Mouse (Mus musculus): Measurements from ENCODE around the gene Asb6.

Asb6 gene

DNA sequence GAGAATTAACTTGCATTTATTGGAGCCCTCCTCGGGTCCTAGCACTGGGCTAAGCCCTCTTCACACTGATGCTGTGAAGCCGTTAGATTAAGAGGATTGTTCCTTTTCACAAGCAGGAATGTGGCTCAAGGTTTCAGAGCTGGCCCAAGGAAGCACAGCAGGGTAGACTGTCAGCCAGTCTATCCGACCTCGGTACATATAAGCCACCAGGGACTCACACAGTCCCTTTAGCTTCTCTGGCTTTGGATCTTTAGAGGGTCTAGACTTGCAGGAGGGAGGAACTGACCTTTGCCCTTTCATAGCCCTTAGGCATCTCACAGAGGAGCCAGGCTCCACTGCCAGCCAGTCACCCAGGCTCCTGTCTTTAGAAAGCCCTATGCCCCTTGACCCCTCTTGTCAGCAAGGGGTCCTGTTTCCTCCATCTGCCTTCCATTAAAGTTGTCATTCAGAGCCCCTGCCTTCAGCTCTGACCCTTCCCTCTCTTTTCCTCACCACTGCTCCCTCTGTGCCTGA, at the start of gene Asb6:
Asb6 (minus strand) TSS at position 51 of the 513 bp plus-strand sequence.
- DNase-seq = no peak

- DNase-seq = no peak
These were observed 49.3 kb upstream of the Asb6 start for GRCm38 (mm10) chr2:30879481-30879880.

- DNase-seq = no peak
These were observed 45.7 kb upstream of the Asb6 start for GRCm38 (mm10) chr2:30875621-30876432.

DNA sequence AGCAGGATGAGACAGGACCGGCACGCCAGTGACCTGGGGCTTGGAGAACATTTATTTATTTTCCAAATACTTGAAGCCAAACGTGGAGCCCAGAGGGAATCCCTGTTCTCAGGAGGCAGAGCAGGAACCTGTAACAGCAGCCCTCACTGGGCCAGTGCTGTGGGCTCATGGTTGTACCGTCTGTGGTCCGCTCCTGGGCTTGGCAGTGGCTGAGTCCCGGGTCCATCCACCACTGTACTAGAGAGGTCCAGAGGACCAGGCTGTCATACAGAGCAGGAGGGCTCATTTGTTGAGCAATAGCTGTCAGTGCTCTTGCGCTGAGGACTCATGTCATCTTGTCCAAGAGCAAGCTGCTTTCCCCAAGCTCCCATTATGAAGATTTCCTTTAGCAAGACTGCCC, 45.0 kb upstream of the Asb6 start:
- no peak for DNase-seq

DNA sequence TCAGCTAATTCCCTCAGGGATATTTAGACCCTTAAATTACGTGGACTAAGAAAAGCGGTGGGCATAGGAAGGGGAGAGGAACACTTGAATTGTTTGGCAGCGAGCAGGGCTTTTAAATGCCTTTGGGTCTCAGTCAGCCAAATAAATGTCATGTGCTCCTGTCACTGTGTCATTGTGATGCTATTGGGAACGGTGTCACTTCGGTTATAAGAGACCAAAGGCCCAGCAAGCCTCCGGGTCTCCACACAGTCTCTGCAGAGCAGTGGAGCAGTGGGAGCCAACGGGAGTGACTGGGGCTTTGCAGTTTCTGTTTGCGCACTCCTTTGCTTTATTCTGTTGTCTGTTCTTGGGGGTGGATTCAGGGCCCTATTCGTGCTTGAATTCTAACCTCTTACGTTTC, 44.3 kb upstream of the Asb6 start:
- no peak for DNase-seq

DNA sequence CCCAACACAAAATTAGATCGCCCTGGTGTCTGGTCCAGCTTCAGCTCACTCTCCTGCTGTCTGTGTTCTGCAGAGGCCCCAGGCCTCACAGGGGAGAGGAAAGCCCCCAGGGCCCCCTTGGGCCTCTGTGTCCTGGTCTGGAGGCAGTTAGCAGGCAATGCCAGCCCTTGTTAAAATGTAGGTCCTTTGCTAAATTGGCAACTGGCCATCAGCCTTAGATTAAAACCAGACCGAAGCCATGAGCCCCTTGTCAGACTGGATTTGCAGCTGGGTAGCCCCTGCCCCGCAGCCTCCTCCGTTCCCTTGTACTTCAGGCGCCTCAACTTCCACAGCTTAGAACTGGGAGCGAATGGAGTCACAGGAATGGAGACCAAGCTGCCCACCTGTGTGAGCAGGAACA, 42.5 kb upstream of the Asb6 start:
- no peak for DNase-seq

DNA sequence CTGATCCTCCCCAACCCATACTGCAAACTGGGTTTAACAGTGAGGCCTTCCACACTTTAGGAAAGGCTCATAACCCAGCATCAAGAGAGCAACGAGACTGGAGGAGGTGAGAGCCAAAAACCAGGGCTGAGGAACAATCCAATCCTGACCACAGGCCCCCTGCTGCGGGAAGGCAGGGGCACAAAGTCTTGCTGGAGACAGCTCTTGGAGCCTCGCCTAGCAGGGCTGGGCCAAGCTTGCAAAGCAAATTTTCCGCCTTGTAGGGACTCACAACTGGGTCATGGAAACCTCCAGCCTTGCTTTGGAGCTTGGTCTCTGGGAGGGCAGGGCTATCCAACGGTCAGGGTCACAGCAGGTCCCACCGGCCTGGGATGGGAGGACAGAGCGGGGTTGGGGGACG, 40.7 kb upstream of the Asb6 start:
- DNase-seq = no peak

GRCm38 (mm10) chr2:30865426-30865825, 35.3 kb upstream of the Asb6 start:
- DNase-seq = no peak

DNA sequence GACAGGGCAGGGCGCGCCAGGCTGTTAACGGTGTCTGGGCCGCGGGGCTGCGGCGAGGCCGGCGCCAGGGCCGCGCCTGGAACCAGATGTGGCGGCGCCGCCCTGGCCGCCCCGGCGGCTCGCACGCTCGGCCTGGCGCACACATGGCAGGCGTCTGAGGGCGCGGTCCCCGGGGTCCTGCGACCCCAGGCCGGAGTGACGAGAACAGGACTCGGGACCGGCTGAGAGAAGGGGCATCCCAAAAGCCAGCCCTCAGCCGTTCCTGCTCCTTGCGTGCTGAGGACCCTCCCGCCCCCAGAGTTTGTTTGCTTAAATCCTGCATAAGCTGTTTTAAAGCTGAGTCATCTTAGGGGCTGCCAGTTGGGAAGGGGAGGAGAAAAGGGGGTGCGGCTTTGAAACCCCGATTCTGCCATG, 34.8 kb upstream of the Asb6 start:
- peak; percentile 7 for DNase-seq

DNA sequence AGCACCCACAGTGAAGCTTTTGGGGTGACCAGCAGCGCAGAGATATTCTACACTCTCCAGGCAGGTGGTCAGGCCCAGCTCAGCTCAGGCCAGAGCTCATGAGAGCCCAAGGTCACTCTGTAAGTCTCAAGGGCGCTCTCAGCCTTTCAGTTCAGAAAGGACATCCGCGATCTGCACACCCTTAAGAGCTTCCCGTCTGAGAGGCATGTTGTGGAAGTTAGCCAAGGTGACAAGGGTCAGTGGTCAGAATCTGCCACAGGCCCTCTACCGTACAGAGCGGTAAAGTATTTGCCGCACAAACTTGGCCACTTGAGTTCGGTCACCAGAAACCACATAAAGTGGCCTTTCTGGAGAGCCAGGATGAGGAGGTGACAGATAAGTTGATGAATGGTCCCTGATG, 33.4 kb upstream of the Asb6 start:
- DNase-seq = no peak

DNA sequence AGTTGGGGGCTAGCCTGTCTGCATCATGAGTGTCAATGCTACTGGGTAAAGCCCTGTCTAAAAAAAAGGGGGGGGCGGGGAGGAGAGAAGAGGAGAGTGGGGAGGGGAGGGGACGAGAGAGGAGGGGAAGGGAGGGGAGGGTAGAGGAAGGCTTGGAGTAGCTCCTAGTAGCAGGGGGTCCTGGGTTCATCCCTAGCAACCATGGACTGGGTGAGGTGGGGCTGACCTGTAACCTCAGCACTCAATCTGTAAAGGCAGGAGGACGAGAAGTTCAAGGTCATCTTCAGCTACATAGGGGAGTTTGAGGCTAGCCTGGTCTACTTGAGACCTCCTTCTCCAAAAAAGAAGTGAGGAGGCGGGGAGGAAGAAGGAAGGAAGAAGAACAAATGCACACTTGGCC, 31.9 kb upstream of the Asb6 start:
- no peak for DNase-seq

DNA sequence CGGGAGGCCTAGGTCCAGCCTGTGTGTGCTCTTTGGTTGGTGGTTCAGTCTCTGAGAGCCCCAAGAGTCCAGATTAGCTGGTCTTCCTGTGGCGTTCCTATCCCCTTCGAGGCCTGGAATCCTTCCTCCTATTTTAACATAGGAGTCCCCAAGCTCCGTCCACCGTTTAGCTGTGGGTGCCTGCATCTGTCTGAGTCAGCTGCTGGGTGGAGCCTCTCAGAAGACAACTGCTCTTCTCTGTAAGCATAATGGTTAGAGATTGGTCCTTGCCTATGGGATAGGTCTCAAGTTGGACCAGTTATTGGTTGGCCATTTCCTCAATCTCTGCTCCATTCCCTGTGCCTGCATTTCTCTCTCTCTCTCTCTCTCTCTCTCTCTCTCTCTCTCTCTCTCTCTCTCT, 29.6 kb upstream of the Asb6 start:
- no peak for DNase-seq

DNA sequence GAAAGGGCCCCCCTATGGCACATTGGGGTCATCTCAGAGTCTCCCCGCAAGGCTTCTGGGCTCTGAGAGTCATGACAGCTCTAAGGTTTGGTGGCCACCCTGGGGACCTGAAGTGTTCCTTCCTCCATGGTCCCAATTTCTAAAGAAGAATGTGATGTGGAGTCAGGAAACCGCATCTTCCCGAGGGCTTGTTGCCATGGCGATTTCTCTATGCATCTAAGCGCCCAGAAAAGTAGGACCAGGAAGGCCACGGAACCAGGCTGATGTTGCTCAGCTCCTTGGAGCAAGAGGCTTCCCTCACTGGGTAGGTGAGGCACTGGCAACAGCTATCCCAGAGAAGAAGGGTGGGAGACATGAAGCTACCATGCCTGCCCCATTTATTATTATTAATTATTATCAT, 26.9 kb upstream of the Asb6 start:
- DNase-seq = no peak

DNA sequence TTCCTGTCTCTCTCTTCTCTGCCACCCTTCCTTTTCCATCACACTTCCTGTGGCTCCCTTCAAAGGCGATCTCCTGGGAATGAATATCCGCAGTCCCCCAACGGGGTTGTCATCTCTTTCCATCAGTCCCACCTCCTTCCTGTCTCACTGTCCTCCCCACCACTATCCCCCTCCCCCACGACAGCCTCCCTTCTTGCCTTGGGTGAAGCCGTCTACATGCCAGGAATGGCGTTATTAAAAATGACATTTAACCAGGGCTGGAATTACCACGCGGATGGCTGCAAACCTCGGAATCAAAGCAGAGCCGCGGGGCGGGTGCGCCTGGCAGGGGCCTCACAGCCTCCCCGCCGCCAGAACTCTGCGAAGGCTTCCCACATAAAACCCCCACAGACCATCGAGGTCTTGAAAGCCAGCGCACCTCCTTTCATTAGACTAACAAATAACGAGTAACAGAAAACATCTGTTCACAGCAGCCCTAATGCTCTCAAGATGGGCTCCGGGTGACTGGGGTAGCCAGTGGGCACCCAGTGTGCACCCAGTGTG, 22.7 kb upstream of the Asb6 start:
- DNase-seq = peak; percentile 10

- DNase-seq = no peak
These were observed 20.4 kb upstream of the Asb6 start for GRCm38 (mm10) chr2:30850581-30850980.

DNA sequence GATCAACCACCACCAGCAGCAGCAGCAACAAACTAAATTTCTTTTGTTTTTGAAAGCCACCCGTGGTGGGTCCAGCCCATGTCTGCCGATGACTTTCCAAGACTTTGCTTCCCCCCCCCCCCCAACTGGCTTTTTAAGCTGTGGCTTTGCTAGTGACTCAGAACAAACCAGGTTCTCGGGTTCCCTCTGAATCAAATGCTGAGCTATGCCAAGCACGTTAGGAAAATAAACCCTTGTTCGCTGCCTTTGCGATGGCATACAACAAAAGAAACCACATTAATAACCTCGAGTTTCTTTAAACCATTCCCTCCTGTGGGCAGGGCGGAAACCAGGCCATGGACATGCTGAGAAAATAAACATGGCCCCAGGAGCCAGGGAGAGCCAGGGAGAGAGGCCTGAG, 18.1 kb upstream of the Asb6 start:
- no peak for DNase-seq

DNA sequence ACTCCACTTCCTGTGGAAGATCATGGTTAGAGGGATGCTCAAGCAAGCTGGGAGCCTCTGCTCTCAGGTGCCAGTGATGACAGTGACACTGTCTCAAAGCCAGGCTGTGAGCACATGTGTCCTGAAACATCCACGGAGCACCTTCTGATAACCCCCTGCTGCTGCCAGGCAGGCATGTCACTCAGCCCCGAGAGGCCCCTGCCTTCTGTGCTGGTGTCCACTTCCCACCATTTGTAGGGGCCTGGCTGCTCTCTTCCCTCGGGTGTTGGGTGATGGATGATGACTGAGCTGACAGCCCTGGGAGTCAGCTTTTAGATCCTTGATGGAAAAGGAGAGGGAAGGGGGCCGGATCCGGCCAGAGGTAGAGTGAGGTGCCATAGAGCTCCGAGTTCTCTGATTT, 16.6 kb upstream of the Asb6 start:
- DNase-seq = no peak

GRCm38 (mm10) chr2:30846236-30846635, 16.1 kb upstream of the Asb6 start:
- no peak for DNase-seq

- peak; percentile 18 for DNase-seq
These were observed 15.3 kb upstream of the Asb6 start for GRCm38 (mm10) chr2:30845152-30846070.

DNA sequence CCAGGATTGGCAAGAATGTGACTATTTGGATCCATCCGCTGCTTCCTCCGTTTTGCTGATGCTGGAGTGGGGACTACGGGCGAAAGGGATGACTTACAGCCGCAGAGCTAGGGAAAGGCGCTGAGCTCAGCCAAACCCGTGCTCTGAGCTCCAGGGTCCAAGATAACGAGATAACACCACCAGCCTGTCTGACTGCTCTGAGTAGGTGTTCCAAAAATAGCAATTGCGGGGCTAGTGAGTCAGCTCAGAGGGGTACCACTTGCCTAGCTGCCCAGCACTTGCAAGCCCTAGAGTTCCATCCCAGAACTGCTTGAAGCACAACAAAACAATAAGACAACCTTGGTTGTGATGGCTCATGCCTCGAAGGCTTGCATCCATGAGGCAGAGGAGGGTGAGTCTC, 12.5 kb upstream of the Asb6 start:
- DNase-seq = no peak

DNA sequence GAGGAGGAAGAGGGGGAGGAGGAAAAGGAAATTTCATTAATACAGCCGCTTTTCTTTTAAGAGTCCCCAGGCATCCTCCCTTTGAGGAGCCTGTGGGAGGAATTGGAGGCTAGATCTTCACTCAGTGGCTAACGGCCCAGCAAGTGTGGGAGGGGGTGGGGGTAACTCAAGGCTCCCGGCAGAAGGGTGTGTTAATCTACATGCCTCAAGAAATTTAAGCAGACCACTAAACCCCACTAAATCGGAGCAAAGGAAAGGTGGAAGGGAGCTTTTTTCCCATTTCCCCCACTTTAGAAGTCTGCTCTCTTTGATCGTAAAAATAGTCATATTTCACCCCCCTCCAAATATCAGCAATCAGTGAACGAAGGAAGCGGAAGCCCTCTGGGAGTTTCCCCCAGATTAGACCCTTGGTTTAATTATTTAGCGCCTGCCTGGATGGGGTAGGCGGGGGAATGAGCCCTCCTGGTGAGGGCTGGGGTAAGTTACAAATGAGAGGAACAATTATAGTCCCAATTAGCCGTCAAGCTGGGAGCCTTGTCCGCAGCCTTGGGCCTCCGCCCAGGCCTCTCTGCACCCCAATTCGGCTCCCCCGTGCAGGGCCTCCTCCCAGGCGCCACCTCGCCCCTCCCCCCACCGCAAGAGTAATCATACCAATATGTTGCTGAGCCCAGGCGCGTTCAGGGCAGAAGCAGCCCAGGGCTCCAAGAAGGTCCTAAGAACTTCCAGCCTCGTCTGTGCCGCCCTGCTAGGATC, 6.3 kb upstream of the Asb6 start:
- no peak for DNase-seq

GRCm38 (mm10) chr2:30834373-30835022, 4.4 kb upstream of the Asb6 start, which contains the start of gene Prrx2:
Prrx2 (plus strand) TSS chr2:30834972.
- DNase-seq = no peak
